Mouse (Mus musculus): Measurements from ENCODE around the gene Wnt8b. TPM values are rescaled to one million over a fixed set of nuclear protein-coding genes. Genes with fewer than 3 reads are reported as not detected.

Gene Wnt8b
- not detected for total RNA-seq (2023)

DNA sequence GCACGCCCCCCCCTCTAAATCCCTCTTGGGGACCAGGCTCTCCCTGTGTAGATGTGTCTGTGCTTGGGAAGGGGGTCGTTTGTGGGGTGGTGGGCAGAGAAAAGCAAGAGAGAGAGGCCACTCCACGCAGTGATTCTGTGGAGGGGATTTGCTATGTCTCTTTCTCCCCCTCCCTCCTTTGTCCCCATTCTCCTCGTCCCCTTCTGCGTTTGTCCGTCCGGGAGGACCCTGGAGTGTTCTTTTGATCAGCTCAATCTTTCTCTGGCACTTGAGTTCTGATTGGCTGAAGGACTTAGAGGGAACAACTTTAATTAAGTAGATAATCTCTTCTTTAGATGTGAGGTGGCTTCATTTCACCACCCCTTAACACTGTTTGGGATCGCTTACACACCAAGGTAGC lies at the start of gene Wnt8b:
Wnt8b (plus strand) TSS at position 345 of the 400 bp plus-strand sequence.

DNA sequence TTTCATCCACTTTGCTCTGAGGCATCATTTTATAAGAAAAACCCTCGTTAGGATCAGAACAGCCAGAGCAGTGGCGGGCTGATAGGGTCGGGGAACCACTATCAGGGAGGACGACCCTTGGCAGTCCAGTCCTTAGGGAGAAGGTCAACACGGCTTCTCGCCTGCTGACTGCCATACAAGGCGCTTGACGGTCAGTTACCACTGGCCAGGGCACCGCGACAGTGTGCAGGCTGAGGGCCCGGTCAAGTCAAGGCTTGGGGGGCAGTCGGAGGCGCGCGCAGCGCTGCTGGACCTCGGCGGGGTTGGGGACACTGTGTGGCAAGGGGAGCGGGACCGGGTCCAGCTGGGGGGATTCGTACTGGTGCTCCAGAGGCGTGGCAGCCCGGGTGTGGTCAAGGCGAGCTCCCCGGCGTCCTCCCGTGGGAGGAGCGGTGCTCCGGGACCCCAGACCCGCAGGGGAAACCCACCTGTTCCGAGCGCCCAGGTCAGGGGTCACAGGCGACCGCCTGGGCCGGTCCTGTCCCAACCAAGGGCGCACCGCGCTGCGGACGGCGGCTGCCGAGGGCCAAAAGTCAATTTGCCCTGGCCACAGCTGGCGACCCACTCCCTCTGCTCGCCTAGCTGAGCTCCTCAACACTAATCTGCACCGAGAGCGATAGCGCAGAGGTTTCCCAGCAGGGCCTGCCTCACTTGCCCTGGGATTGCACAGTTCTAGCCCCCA lies 52.2 kb downstream of the Wnt8b start, which contains the start of gene Sec31b:
Sec31b (minus strand) TSS at position 544 of the 721 bp plus-strand sequence.

DNA sequence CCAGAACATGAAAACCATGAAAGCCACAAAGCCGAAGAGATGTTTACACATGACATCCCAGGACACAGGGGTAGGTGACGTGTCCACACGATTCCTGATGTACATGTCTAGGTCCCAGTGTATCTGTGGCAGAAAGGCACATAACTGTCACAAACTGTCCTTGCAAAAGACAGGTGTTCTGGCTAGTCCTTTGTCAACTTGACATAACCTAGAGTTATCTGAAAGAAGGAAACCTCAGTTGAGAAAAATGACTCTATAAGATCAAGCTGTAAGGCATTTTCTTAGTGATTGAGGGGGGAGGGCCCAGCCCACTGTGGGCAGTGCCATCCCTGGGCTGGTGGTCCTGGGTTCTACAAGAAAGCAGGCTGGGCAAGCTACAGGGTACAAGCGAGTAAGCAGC lies 59.5 kb downstream of the Wnt8b start, which contains the start of gene Gm20538:
Gm20538 (minus strand) TSS at position 101 of the 400 bp plus-strand sequence.

DNA sequence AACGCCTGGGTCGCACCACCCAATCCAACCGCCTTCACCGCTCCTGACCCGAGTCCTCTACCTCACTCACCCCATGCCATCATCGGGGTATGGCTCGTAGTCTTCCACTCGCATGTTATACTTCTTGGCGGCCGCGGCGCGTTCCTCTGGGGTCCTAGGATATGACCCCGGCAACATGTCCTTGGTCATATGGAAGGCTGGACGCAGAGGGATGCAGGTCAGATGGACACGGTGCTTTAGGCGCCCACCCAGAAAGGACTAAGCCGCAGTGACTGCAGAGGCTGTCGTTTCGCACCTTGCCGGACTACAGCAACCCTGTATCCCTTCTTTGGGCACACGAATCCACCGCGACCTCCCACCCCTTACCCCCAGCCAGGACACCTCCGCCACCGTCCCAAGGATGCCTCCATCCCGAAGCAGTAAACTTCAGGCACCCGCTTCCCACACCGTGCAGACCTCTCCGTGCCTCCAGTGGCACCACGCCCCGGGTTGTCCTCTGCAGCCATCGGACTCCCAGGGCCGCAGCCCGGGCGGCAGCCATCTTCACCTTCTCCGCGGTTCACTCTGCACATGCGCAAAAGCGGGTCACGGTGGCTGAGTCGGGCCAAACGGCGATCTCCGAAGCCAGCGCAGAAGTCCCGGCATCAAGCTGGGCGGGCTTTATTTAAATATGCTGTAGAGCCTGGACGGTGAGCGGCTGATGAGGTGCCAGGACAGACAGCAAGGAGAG lies 61.8 kb downstream of the Wnt8b start, which contains the start of gene Ndufb8:
Ndufb8 (minus strand) TSS at position 580 of the 730 bp plus-strand sequence.

DNA sequence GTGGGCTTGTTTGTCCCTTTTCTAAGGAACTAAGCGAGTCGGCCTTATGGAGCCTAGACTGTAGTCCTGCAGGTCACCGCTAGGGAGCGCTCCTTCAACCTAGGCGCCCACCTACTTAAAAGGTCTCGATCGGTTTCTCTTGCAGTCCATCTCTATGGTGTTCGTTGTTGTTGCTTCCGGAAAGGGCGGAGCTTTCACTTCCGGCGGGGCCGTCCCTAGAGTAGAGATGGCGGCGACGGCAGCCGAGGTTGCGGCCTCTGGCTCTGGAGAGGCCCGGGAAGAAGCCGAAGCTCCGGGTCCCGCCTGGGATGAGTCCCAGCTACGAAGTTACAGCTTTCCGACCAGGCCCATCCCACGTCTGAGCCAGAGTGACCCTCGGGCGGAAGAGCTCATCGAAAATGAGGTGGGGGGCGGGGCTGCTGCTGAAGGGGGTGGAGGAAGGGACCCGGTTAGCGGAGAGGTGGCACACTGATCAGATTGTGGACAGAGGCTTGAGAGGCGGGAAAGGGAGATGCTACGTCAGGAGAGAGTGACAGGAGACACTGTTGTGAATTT lies 69.5 kb downstream of the Wnt8b start, which contains the start of gene Hif1an:
Hif1an (plus strand) TSS at position 199 of the 555 bp plus-strand sequence.

Other genes with a start within 250 kb of the Wnt8b start
- gene Scd2, start 199.8 kb upstream of the Wnt8b start, total RNA-seq (2023) = 10 to 100 TPM; 35.2 to 49.2 TPM
- 1 to 10 TPM; 1.1 to 1.7 TPM for gene Scd4, start 160.4 kb upstream of the Wnt8b start, total RNA-seq (2023)
- 1,000 to 10,000 TPM in 1 of 2 experiments, 100 to 1,000 TPM in 1; 906 to 1,054 TPM for gene Scd1, start 85.6 kb upstream of the Wnt8b start, total RNA-seq (2023)
- gene Sec31b, start 52.4 kb downstream of the Wnt8b start, total RNA-seq (2023) = 1 to 10 TPM; 2.0 to 2.4 TPM
- gene Gm20538, start 59.4 kb downstream of the Wnt8b start, total RNA-seq (2023) = not detected
- 100 to 1,000 TPM; 100 to 106 TPM for gene Ndufb8, start 62.0 kb downstream of the Wnt8b start, total RNA-seq (2023)
- 10 to 100 TPM; 58.6 to 61.6 TPM for gene Hif1an, start 69.4 kb downstream of the Wnt8b start, total RNA-seq (2023)

Data from B cell, adult 67 days (primary cell).